Mouse (Mus musculus) embryonic facial prominence, embryonic 14.5 days (tissue): Measurements from ENCODE around the gene Cyth1. TPM values are rescaled to one million over a fixed set of nuclear protein-coding genes. Genes with fewer than 3 reads are reported as not detected.
A peak's percentile ranks its signal among the peaks of the same experiment; 100 is the strongest.

Experiments
- ATAC-seq: fragments of 200-750 bp; cut with Nextera tagmentation; 2 replicates; pipeline ENCODE4 v1.8.0; 2017; ENCODE audit warnings: low read depth, moderate number of reproducible peaks, moderate TSS enrichment
- DNase-seq: peaks from one replicate; pipeline ENCODE4 v3.0.0-alpha.2; 2015; ENCODE audit warnings: low spot score
- H3K27ac ChIP-seq: fragments of 300-500 bp; sonication (generic); replicated peaks from 2 replicates; pipeline ENCODE4 v1.5.1; 2014; ENCODE audit warnings: low read depth, mild to moderate bottlenecking, low read length, moderate library complexity
- H3K27me3 ChIP-seq: fragments of 300-500 bp; sonication (generic); replicated peaks from 2 replicates; pipeline ENCODE4 v1.6.1; 2014; ENCODE audit warnings: low read length; ENCODE audit not compliant: control insufficient read depth, insufficient read depth
- H3K36me3 ChIP-seq: fragments of 300-500 bp; sonication (generic); 2 replicates; pipeline ENCODE4 v1.6.1; 2014; ENCODE audit warnings: low read length, mixed read lengths; ENCODE audit not compliant: control insufficient read depth, insufficient read depth
- H3K4me1 ChIP-seq: fragments of 300-500 bp; sonication (generic); 2 replicates; pipeline ENCODE4 v1.6.1; 2014; ENCODE audit warnings: antibody characterized with exemption, low read length; ENCODE audit not compliant: control insufficient read depth, insufficient read depth
- H3K4me2 ChIP-seq: fragments of 300-500 bp; sonication (generic); 2 replicates; pipeline ENCODE4 v1.6.1; 2014; ENCODE audit warnings: low read depth, mild to moderate bottlenecking, low read length, moderate library complexity, mixed read lengths
- H3K4me3 ChIP-seq: fragments of 300-500 bp; sonication (generic); 2 replicates; pipeline ENCODE4 v1.5.1; 2014; ENCODE audit warnings: low read depth, mild to moderate bottlenecking, low read length
- H3K9ac ChIP-seq: fragments of 300-500 bp; sonication (generic); 2 replicates; pipeline ENCODE4 v1.6.1; 2014; ENCODE audit warnings: low read depth, mild to moderate bottlenecking, low read length, moderate library complexity, mixed read lengths
- H3K9me3 ChIP-seq: fragments of 300-500 bp; sonication (generic); 2 replicates; pipeline ENCODE4 v1.6.1; 2016; ENCODE audit warnings: low read length; ENCODE audit not compliant: control insufficient read depth
- WGBS: fragments of 180-500 bp; shearing (Covaris S2); extraction: QIAGEN DNeasy Blood & Tissue Kit; methylation state at CpG from one replicate; pipeline ENCODE4 v1.1.7; 2014; 5-methylcytosine and 5-hydroxymethylcytosine counted together
- polyA plus RNA-seq: library from polyadenylated mRNA; unstranded; fragments of >200 nt; fragmentation: Nextera tagmentation; extraction: Ambion mirVana; gene quantifications from 2 replicates; pipeline ENCODE4 v1.2.1, GENCODE M21; 2014

The Cyth1 gene
- polyA plus RNA-seq, 1 experiment from 2014 or later = 11.4 TPM

- Histone ChIP-seq H3K9ac (no peak overlapping the region), H3K36me3 (no peaks in the 10 kb centered on the region), H3K27ac (no peak overlapping the region), H3K9me3 (no peaks in the 10 kb centered on the region), H3K4me3 (no peak overlapping the region), H3K4me1 (peaks cover 34% of the 10 kb centered on the region), H3K4me2 (no peak overlapping the region), H3K27me3 (no peaks in the 10 kb centered on the region)
- DNase-seq (no peak), ATAC-seq (no peak; the same call in 1 of the 2 replicates)
- WGBS = 46% methylated on average over 10 of the region's 10 CpGs
Measured at GRCm38 (mm10) chr11:118211749-118212635, 36.4 kb downstream of the Cyth1 start.

GRCm38 (mm10) chr11:118210962-118211361 lies 37.4 kb downstream of the Cyth1 start:
- no peaks in the 10 kb centered on the region for H3K36me3 ChIP-seq
- H3K9ac ChIP-seq = no peak overlapping the region
- H3K4me1 ChIP-seq = peaks cover 34% of the 10 kb centered on the region
- no peak overlapping the region; the same call in 1 of the 2 replicates for H3K27ac ChIP-seq
- ATAC-seq (no peak), DNase-seq (no peak)
- 82% methylated on average over 5 of the region's 5 CpGs for WGBS
- no peaks in the 10 kb centered on the region for H3K27me3 ChIP-seq
- H3K4me3 ChIP-seq = no peak overlapping the region
- H3K9me3 ChIP-seq = no peaks in the 10 kb centered on the region
- H3K4me2 ChIP-seq = no peak overlapping the region

GRCm38 (mm10) chr11:118210116-118210515 lies 38.3 kb downstream of the Cyth1 start:
- H3K9me3 ChIP-seq = no peaks in the 10 kb centered on the region
- ATAC-seq = no peak
- WGBS = 78% methylated on average over 4 of the region's 4 CpGs
- no peak overlapping the region for H3K9ac ChIP-seq
- peaks cover 34% of the 10 kb centered on the region for H3K4me1 ChIP-seq
- no peak for DNase-seq
- no peak overlapping the region for H3K4me3 ChIP-seq
- H3K27ac ChIP-seq = no peak overlapping the region
- H3K27me3 ChIP-seq = no peaks in the 10 kb centered on the region
- H3K36me3 ChIP-seq = no peaks in the 10 kb centered on the region
- H3K4me2 ChIP-seq = no peak overlapping the region

- Histone ChIP-seq H3K27ac (peak overlapping the region; percentile 11; the same call in 1 of the 2 replicates), H3K4me1 (peaks cover 34% of the 10 kb centered on the region), H3K4me2 (no peak overlapping the region), H3K9ac (peak overlapping the region; percentile 41; the same call in 1 of the 2 replicates), H3K9me3 (no peaks in the 10 kb centered on the region), H3K27me3 (no peaks in the 10 kb centered on the region), H3K4me3 (no peak overlapping the region), H3K36me3 (no peaks in the 10 kb centered on the region)
- WGBS = 60% methylated on average over 3 of the region's 3 CpGs
- no peak for DNase-seq
- ATAC-seq = no peak
Measured at GRCm38 (mm10) chr11:118209376-118209775, 39.0 kb downstream of the Cyth1 start.

GRCm38 (mm10) chr11:118208672-118209272 lies 39.6 kb downstream of the Cyth1 start:
- 21% methylated on average over 8 of the region's 8 CpGs for WGBS
- H3K4me3 ChIP-seq = no peak overlapping the region
- H3K9ac ChIP-seq = 0 out of 2 replicates have a peak overlapping the region, but pooled peaks have one; percentile 41
- peak overlapping the region; percentile 11; the same call in 1 of the 2 replicates for H3K27ac ChIP-seq
- H3K36me3 ChIP-seq = no peaks in the 10 kb centered on the region
- DNase-seq = peak; percentile 55
- H3K27me3 ChIP-seq = no peaks in the 10 kb centered on the region
- no peaks in the 10 kb centered on the region for H3K9me3 ChIP-seq
- peak; percentile 68 for ATAC-seq
- peaks cover 34% of the 10 kb centered on the region for H3K4me1 ChIP-seq
- no peak overlapping the region for H3K4me2 ChIP-seq

GRCm38 (mm10) chr11:118207424-118208033 lies 40.9 kb downstream of the Cyth1 start:
- DNase-seq = no peak
- no peak overlapping the region for H3K27ac ChIP-seq

GRCm38 (mm10) chr11:118206267-118206666 lies 42.1 kb downstream of the Cyth1 start:
- no peaks in the 10 kb centered on the region for H3K36me3 ChIP-seq
- no peak overlapping the region for H3K27ac ChIP-seq
- no peaks in the 10 kb centered on the region for H3K9me3 ChIP-seq
- H3K9ac ChIP-seq = no peak overlapping the region
- H3K4me2 ChIP-seq = no peak overlapping the region
- no peaks in the 10 kb centered on the region for H3K27me3 ChIP-seq
- ATAC-seq (no peak), DNase-seq (no peak)
- H3K4me1 ChIP-seq = peaks cover 48% of the 10 kb centered on the region
- 70% methylated on average over 3 of the region's 3 CpGs for WGBS
- no peak overlapping the region for H3K4me3 ChIP-seq

More at GRCm38 (mm10) chr11:118207424-118208033, 40.9 kb downstream of the Cyth1 start:
- H3K36me3 ChIP-seq = no peaks in the 10 kb centered on the region
- WGBS = 76% methylated on average over 3 of the region's 3 CpGs
- no peak overlapping the region for H3K9ac ChIP-seq
- ATAC-seq = no peak
- H3K27me3 ChIP-seq = no peaks in the 10 kb centered on the region
- H3K4me1 ChIP-seq = peaks cover 40% of the 10 kb centered on the region
- H3K4me3 ChIP-seq = no peak overlapping the region
- H3K9me3 ChIP-seq = no peaks in the 10 kb centered on the region
- H3K4me2 ChIP-seq = no peak overlapping the region

GRCm38 (mm10) chr11:118203469-118203868 lies 44.9 kb downstream of the Cyth1 start:
- 70% methylated on average over 6 of the region's 6 CpGs for WGBS
- Histone ChIP-seq H3K27me3 (no peaks in the 10 kb centered on the region), H3K36me3 (no peaks in the 10 kb centered on the region), H3K9me3 (no peaks in the 10 kb centered on the region), H3K9ac (no peak overlapping the region), H3K4me2 (no peak overlapping the region; the same call in 1 of the 2 replicates), H3K4me3 (no peak overlapping the region), H3K27ac (peak overlapping the region; percentile 81), H3K4me1 (peaks cover 48% of the 10 kb centered on the region)
- ATAC-seq (no peak), DNase-seq (no peak)
